Mouse (Mus musculus) embryo, embryonic 9.5 days (tissue): Measurements from ENCODE around the gene Cap2.

Experiments
- DNase-seq: peaks from one replicate; pipeline ENCODE4 v3.0.0-alpha.2; 2017; ENCODE audit errors: extremely low spot score

Cap2 gene

GRCm38 (mm10) chr13:46632796-46633195, 131.1 kb downstream of the Cap2 start:
- DNase-seq: no peak

- DNase-seq: peak; percentile 55
Observed at GRCm38 (mm10) chr13:46633320-46634132, 131.9 kb downstream of the Cap2 start.

GRCm38 (mm10) chr13:46634133-46634488, 132.5 kb downstream of the Cap2 start:
- no peak for DNase-seq

GRCm38 (mm10) chr13:46640608-46641468, 139.2 kb downstream of the Cap2 start:
- no peak for DNase-seq

- DNase-seq: no peak
Observed at GRCm38 (mm10) chr13:46642318-46642717, 140.7 kb downstream of the Cap2 start.

GRCm38 (mm10) chr13:46644175-46644574, 142.5 kb downstream of the Cap2 start:
- no peak for DNase-seq

- no peak for DNase-seq
Observed at GRCm38 (mm10) chr13:46645476-46645875, 143.8 kb downstream of the Cap2 start.

- no peak for DNase-seq
Observed at GRCm38 (mm10) chr13:46651853-46652252, 150.2 kb downstream of the Cap2 start.

- no peak for DNase-seq
Observed at GRCm38 (mm10) chr13:46652671-46653070, 151.0 kb downstream of the Cap2 start.

- no peak for DNase-seq
Observed at GRCm38 (mm10) chr13:46653671-46654070, 152.0 kb downstream of the Cap2 start.

GRCm38 (mm10) chr13:46654566-46654965, 152.9 kb downstream of the Cap2 start:
- no peak for DNase-seq

- DNase-seq: no peak
Observed at GRCm38 (mm10) chr13:46659211-46659610, 157.6 kb downstream of the Cap2 start.

GRCm38 (mm10) chr13:46663461-46663964, 161.9 kb downstream of the Cap2 start:
- no peak for DNase-seq

- DNase-seq: peak; percentile 94
Observed at GRCm38 (mm10) chr13:46669048-46669619, 167.5 kb downstream of the Cap2 start, which contains the start of gene Fam8a1. TSS of gene Fam8a1 (plus strand) at chr13:46669522.

- DNase-seq: peak; percentile 27
Observed at GRCm38 (mm10) chr13:46669620-46670271, 168.1 kb downstream of the Cap2 start.

- no peak for DNase-seq
Observed at GRCm38 (mm10) chr13:46670514-46670913, 168.9 kb downstream of the Cap2 start.

GRCm38 (mm10) chr13:46674601-46675000, 173.0 kb downstream of the Cap2 start:
- DNase-seq: no peak

GRCm38 (mm10) chr13:46677721-46678120, 176.1 kb downstream of the Cap2 start:
- no peak for DNase-seq

GRCm38 (mm10) chr13:46682921-46683320, 181.3 kb downstream of the Cap2 start:
- no peak for DNase-seq

- no peak for DNase-seq
Observed at GRCm38 (mm10) chr13:46683370-46683769, 181.7 kb downstream of the Cap2 start.

- no peak for DNase-seq
Observed at GRCm38 (mm10) chr13:46690559-46691241, 189.1 kb downstream of the Cap2 start.
